9 mouse cellular contexts compared by ENCODE assay signal in the genomic region with DNA sequence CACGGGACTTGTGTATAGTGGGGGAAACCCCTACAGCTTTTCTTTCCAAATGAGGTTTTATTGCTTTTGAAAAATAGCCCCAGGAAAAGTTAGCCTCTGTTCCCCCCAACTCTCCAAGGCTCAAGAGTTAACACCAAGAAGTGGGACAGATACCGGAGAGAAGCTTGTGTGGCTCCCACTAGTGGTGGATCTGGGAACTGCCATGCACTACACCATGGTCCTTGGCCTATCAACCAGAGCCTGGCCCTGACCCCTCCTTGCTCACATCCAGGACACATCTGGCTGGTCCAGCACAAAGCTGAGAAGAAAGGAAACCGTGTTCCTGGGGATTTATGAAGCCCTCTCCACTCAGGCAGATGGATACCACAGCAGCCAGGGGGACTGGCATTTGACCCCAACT.
DNase-seq lines count a peak whose midpoint lies in the region; ATAC-seq and TF ChIP-seq lines count a peak whose summit lies in the region.
"Had no signal": no experiment of that assay in that cellular context is flagged by ENCODE, and none has a peak within 500 bp of the region (broad histone marks: within the 10 kb centered on the region; RNA-seq: fewer than 3 reads in every experiment).

No protein-coding gene starts in this region.

- peaks cover 44% of the 10 kb centered on the region for H3K36me3 ChIP-seq in heart, embryonic 11.5 days (ENCODE audit: control insufficient read depth, insufficient read depth, low read length)
- no peaks in the 10 kb centered on the region for H3K36me3 ChIP-seq in thymus, adult 2 months (ENCODE audit: control insufficient read depth, insufficient read depth, low read length)

- H3K4me2 ChIP-seq in heart, embryonic 11.5 days: no peak overlapping the region
- H3K4me2 ChIP-seq: limb, embryonic 12.5 days had no signal

- H3K4me1 ChIP-seq in heart, embryonic 11.5 days (ENCODE audit: control insufficient read depth, insufficient read depth, low read length): no peaks in the 10 kb centered on the region
- no peaks in the 10 kb centered on the region for H3K4me1 ChIP-seq in thymus, adult 2 months (replicated peaks; ENCODE audit: control insufficient read depth, insufficient read depth, low read length)
- H3K4me1 ChIP-seq: limb, embryonic 12.5 days had no signal

- no peaks in the 10 kb centered on the region for H3K9me3 ChIP-seq in heart, embryonic 11.5 days (replicated peaks; ENCODE audit: control insufficient read depth, low read length)
- H3K9me3 ChIP-seq: limb, embryonic 12.5 days had no signal

- no peak overlapping the region for H3K27ac ChIP-seq in heart, embryonic 11.5 days (ENCODE audit: low read depth, low read length)
- no peak overlapping the region for H3K27ac ChIP-seq in thymus, adult 2 months (ENCODE audit: control insufficient read depth, insufficient read depth, low read length)
- H3K27ac ChIP-seq: limb, embryonic 12.5 days had no signal

- H3K27me3 ChIP-seq in heart, embryonic 11.5 days (ENCODE audit: control insufficient read depth, insufficient read depth, low read length): no peaks in the 10 kb centered on the region
- H3K27me3 ChIP-seq in thymus, adult 2 months (ENCODE audit: control insufficient read depth, insufficient read depth, low read length): no peaks in the 10 kb centered on the region
- H3K27me3 ChIP-seq: limb, embryonic 12.5 days had no signal

- no peak for ATAC-seq in heart, embryonic 11.5 days (replicated peaks; ENCODE audit: insufficient number of reproducible peaks, low FRiP score, low TSS enrichment)
- ATAC-seq in megakaryocyte-erythroid progenitor cell, adult 5-6 weeks (replicated peaks; ENCODE audit: low FRiP score, low TSS enrichment, poor library complexity, severe bottlenecking): peak; percentile 64

- H3K4me3 ChIP-seq in heart, embryonic 11.5 days (ENCODE audit: low read depth, low read length): no peak overlapping the region
- no peak overlapping the region for H3K4me3 ChIP-seq in thymus, adult 2 months (ENCODE audit: control insufficient read depth, insufficient read depth, low read length)
- H3K4me3 ChIP-seq: limb, embryonic 12.5 days had no signal

- DNase-seq in heart, adult 11 months: peak; percentile 96
- peak; percentile 62 for DNase-seq in thymus, adult 2 months
- no peak for DNase-seq in thymus, adult 18-20 months
- peak; percentile 53 for DNase-seq in embryo, embryonic 11 days
- DNase-seq in hindlimb bud, embryonic 11.5 days (ENCODE audit: extremely low spot score, low read depth, low spot score): peak; percentile 35
- no peak for DNase-seq in frontal cortex, postnatal 14 days (ENCODE audit: low spot score in 2 of 2)

- no peak overlapping the region for H3K9ac ChIP-seq in heart, embryonic 11.5 days (ENCODE audit: low read depth, low read length)
- H3K9ac ChIP-seq: limb, embryonic 12.5 days had no signal

- peak; percentile 78; the same call in 1 of the 2 replicates for TF ChIP-seq CTCF in thymus, adult 2 months (IDR thresholded peaks at IDR 0.05; ENCODE audit: borderline replicate concordance, control insufficient read depth, extremely low read depth, insufficient read depth, low read length, poor library complexity)

- 68% methylated on average over 3 of the region's 3 CpGs for whole genome bisulfite sequencing in heart, embryonic 11.5 days (ENCODE audit: insufficient replicate concordance)
- 65% methylated on average over 3 of the region's 3 CpGs for WGBS in thymus, adult 2 months

- no peak for TF ChIP-seq POLR2A in thymus, adult 2 months (IDR thresholded peaks at IDR 0.05; ENCODE audit: control insufficient read depth, extremely low read depth, insufficient read depth, low read length, poor library complexity)

Comparison
In these comparisons a context has a peak if more than half of its experiments do, and no peak if none do; other contexts are left out.
1. DNase-seq: peak in heart, adult 11 months (single experiment), thymus, adult 2 months (single experiment), embryo, embryonic 11 days (single experiment) and hindlimb bud, embryonic 11.5 days (single experiment); none in thymus, adult 18-20 months (0 of 2) and frontal cortex, postnatal 14 days (0 of 2).